19 mouse cellular contexts compared by ENCODE assay signal in genomic region chr13:106838778-106839177, GRCm38 (mm10).
A peak's percentile ranks its signal among the peaks of the same experiment; 100 is the strongest.
DNase-seq lines count a peak whose midpoint lies in the region; ATAC-seq lines count a peak whose summit lies in the region.
"Had no signal": no experiment of that assay in that cellular context is flagged by ENCODE, and none has a peak within 500 bp of the region (broad histone marks: within the 10 kb centered on the region; RNA-seq: fewer than 3 reads in every experiment).

No protein-coding gene starts in this region.

- peak overlapping the region; percentile 73 for H3K4me3 ChIP-seq in megakaryocyte, embryonic 14.5 days (replicated peaks)
- no peak overlapping the region for H3K4me3 ChIP-seq in liver, embryonic 16.5 days (ENCODE audit: low read depth, low read length)
- no peak overlapping the region for H3K4me3 ChIP-seq in hindbrain, embryonic 14.5 days (replicated peaks; ENCODE audit: low read length)
- H3K4me3 ChIP-seq: embryonic facial prominence, embryonic 13.5 days; forebrain, embryonic 10.5 days; gastrocnemius, adult 2 months; heart, embryonic 13.5 days; hindbrain, embryonic 13.5 days had no signal

- peaks cover 22% of the 10 kb centered on the region for H3K36me3 ChIP-seq in megakaryocyte, embryonic 14.5 days (replicated peaks; ENCODE audit: low read length)
- no peaks in the 10 kb centered on the region for H3K36me3 ChIP-seq in liver, embryonic 16.5 days (ENCODE audit: control insufficient read depth, insufficient read depth)
- H3K36me3 ChIP-seq in hindbrain, embryonic 14.5 days (replicated peaks; ENCODE audit: control insufficient read depth, insufficient read depth): peaks cover 12% of the 10 kb centered on the region; the same call in 1 of the 2 replicates

- H3K9me3 ChIP-seq in megakaryocyte, embryonic 14.5 days: no peaks in the 10 kb centered on the region
- H3K9me3 ChIP-seq in liver, embryonic 16.5 days (replicated peaks; ENCODE audit: control insufficient read depth, low read length): no peaks in the 10 kb centered on the region
- H3K9me3 ChIP-seq in hindbrain, embryonic 14.5 days (ENCODE audit: control insufficient read depth, low read length): no peaks in the 10 kb centered on the region
- H3K9me3 ChIP-seq: embryonic facial prominence, embryonic 13.5 days; forebrain, embryonic 10.5 days; heart, embryonic 13.5 days; hindbrain, embryonic 13.5 days had no signal

- no peak overlapping the region for H3K27ac ChIP-seq in liver, embryonic 16.5 days (ENCODE audit: low read length)
- no peak overlapping the region for H3K27ac ChIP-seq in hindbrain, embryonic 14.5 days
- H3K27ac ChIP-seq: embryonic facial prominence, embryonic 13.5 days; forebrain, embryonic 10.5 days; gastrocnemius, adult 2 months; heart, embryonic 13.5 days; hindbrain, embryonic 13.5 days had no signal

- 55% methylated on average over 3 of the region's 3 CpGs for WGBS in liver, embryonic 16.5 days (ENCODE audit: insufficient replicate concordance)
- WGBS in hindbrain, embryonic 14.5 days: 93% methylated on average over 3 of the region's 3 CpGs

- H3K4me2 ChIP-seq in liver, embryonic 16.5 days (ENCODE audit: low read depth, low read length): no peak overlapping the region
- no peak overlapping the region for H3K4me2 ChIP-seq in hindbrain, embryonic 14.5 days (replicated peaks)
- H3K4me2 ChIP-seq: embryonic facial prominence, embryonic 13.5 days; heart, embryonic 13.5 days; hindbrain, embryonic 13.5 days had no signal

- no peak overlapping the region for H3K9ac ChIP-seq in liver, embryonic 16.5 days (ENCODE audit: low read depth, low read length)
- H3K9ac ChIP-seq in hindbrain, embryonic 14.5 days: no peak overlapping the region
- H3K9ac ChIP-seq: embryonic facial prominence, embryonic 13.5 days; heart, embryonic 13.5 days; hindbrain, embryonic 13.5 days had no signal

- no peaks in the 10 kb centered on the region for H3K27me3 ChIP-seq in megakaryocyte, embryonic 14.5 days (replicated peaks)
- no peaks in the 10 kb centered on the region for H3K27me3 ChIP-seq in liver, embryonic 16.5 days (ENCODE audit: control insufficient read depth, insufficient read depth, low read depth, low read length)
- no peaks in the 10 kb centered on the region for H3K27me3 ChIP-seq in hindbrain, embryonic 14.5 days (ENCODE audit: control insufficient read depth, insufficient read depth, low read length)
- H3K27me3 ChIP-seq: embryonic facial prominence, embryonic 13.5 days; heart, embryonic 13.5 days; hindbrain, embryonic 13.5 days had no signal

- peaks cover 66% of the 10 kb centered on the region for H3K4me1 ChIP-seq in megakaryocyte, embryonic 14.5 days
- H3K4me1 ChIP-seq in liver, embryonic 16.5 days (ENCODE audit: control insufficient read depth, low read depth, low read length): peaks cover 2% of the 10 kb centered on the region
- H3K4me1 ChIP-seq in hindbrain, embryonic 14.5 days (replicated peaks; ENCODE audit: control insufficient read depth, insufficient read depth, low read length): no peaks in the 10 kb centered on the region
- H3K4me1 ChIP-seq: embryonic facial prominence, embryonic 13.5 days; forebrain, embryonic 10.5 days; hindbrain, embryonic 13.5 days had no signal

- ATAC-seq in megakaryocyte, adult 5-6 weeks (ENCODE audit: poor library complexity, severe bottlenecking): no peak
- peak; percentile 71 for ATAC-seq in erythroblast, adult 5-6 weeks (replicated peaks; ENCODE audit: low FRiP score, poor library complexity, severe bottlenecking)
- ATAC-seq in liver, embryonic 16.5 days (ENCODE audit: low read depth): 0 out of 2 replicates have a peak, but pooled peaks have one; percentile 46
- no peak for ATAC-seq in hindbrain, embryonic 14.5 days (ENCODE audit: low FRiP score)
- ATAC-seq: forebrain, embryonic 14.5 days had no signal

- no peak for DNase-seq in testis, postnatal 14 days (ENCODE audit: low spot score)
- no peak for DNase-seq in kidney, postnatal 25 days
- no peak for DNase-seq in hindbrain, embryonic 14.5 days (ENCODE audit: low spot score)
- DNase-seq: adrenal gland, adult 8-10 months; adrenal gland, postnatal 36 days; cerebellum, adult 11-12 months; cerebellum, adult 9-10 months; cerebellum, postnatal 25 days; gastrocnemius, adult 2 months; gastrocnemius, postnatal 25 days had no signal

Comparison
In these comparisons a context has a peak if more than half of its experiments do, and no peak if none do; other contexts are left out.
1. ATAC-seq: peak in erythroblast, adult 5-6 weeks (single experiment) and liver, embryonic 16.5 days (single experiment); none in megakaryocyte, adult 5-6 weeks (single experiment) and hindbrain, embryonic 14.5 days (single experiment).